Mouse (Mus musculus) neural tube, embryonic 12.5 days (tissue): ENCODE data around the gene Lrrc74a. TPM values are rescaled to one million over a fixed set of nuclear protein-coding genes. Genes with fewer than 3 reads are reported as not detected.

Experiments used
- ATAC-seq: fragments of 200-750 bp; cut with Nextera tagmentation; 2 replicates; pipeline ENCODE4 v1.8.0; 2017; ENCODE audit warnings: low read depth, mild to moderate bottlenecking, moderate TSS enrichment, moderate library complexity; ENCODE audit not compliant: low FRiP score
- H3K27ac ChIP-seq: fragments of 300-500 bp; sonication (generic); 2 replicates; pipeline ENCODE4 v1.5.1; 2016
- H3K27me3 ChIP-seq: fragments of 300-500 bp; sonication (generic); replicated peaks from 2 replicates; pipeline ENCODE4 v1.6.1; 2016; ENCODE audit warnings: mild to moderate bottlenecking
- H3K36me3 ChIP-seq: fragments of 300-500 bp; sonication (generic); 2 replicates; pipeline ENCODE4 v1.6.1; 2016; ENCODE audit warnings: mild to moderate bottlenecking
- H3K4me1 ChIP-seq: fragments of 300-500 bp; sonication (generic); 2 replicates; pipeline ENCODE4 v1.6.1; 2016
- H3K4me2 ChIP-seq: fragments of 300-500 bp; sonication (generic); replicated peaks from 2 replicates; pipeline ENCODE4 v1.6.1; 2016; ENCODE audit warnings: mild to moderate bottlenecking
- H3K4me3 ChIP-seq: fragments of 300-500 bp; sonication (generic); 2 replicates; pipeline ENCODE4 v1.5.1; 2016
- H3K9ac ChIP-seq: fragments of 300-500 bp; sonication (generic); 2 replicates; pipeline ENCODE4 v1.6.1; 2016; ENCODE audit warnings: mild to moderate bottlenecking
- H3K9me3 ChIP-seq: fragments of 300-500 bp; sonication (generic); 2 replicates; pipeline ENCODE4 v1.6.1; 2016; ENCODE audit warnings: mild to moderate bottlenecking
- WGBS: fragments of 180-500 bp; shearing (Covaris S2); methylation state at CpG from one replicate; pipeline ENCODE4 v1.1.7; 2016; 5-methylcytosine and 5-hydroxymethylcytosine counted together
- polyA plus RNA-seq: library from polyadenylated mRNA; unstranded; fragments of >200 nt; fragmentation: Nextera tagmentation; extraction: Ambion mirVana; gene quantifications from 2 replicates; pipeline ENCODE4 v1.2.1, GENCODE M21; 2016

The Lrrc74a gene
- polyA plus RNA-seq, 1 experiment from 2014 or later = not detected

GRCm38 (mm10) chr12:86802899-86803298, 68.7 kb downstream of the Lrrc74a start:
- no peaks in the 10 kb centered on the region for H3K9me3 ChIP-seq
- peak overlapping the region; percentile 41; the same call in 1 of the 2 replicates for H3K4me2 ChIP-seq
- WGBS = 49% methylated on average over 3 of the region's 3 CpGs
- H3K9ac ChIP-seq = no peak overlapping the region
- H3K36me3 ChIP-seq = no peaks in the 10 kb centered on the region
- H3K27me3 ChIP-seq = no peaks in the 10 kb centered on the region
- H3K4me3 ChIP-seq = no peak overlapping the region
- H3K27ac ChIP-seq = peak overlapping the region; percentile 80
- ATAC-seq = no peak
- peaks cover 84% of the 10 kb centered on the region for H3K4me1 ChIP-seq

GRCm38 (mm10) chr12:86803651-86804307, 69.6 kb downstream of the Lrrc74a start:
- no peaks in the 10 kb centered on the region for H3K9me3 ChIP-seq
- H3K27ac ChIP-seq = no peak overlapping the region; the same call in 1 of the 2 replicates
- no peak overlapping the region for H3K9ac ChIP-seq
- peaks cover 91% of the 10 kb centered on the region for H3K4me1 ChIP-seq
- no peaks in the 10 kb centered on the region for H3K36me3 ChIP-seq
- no peak for ATAC-seq
- WGBS = 60% methylated on average over 6 of the region's 6 CpGs
- no peaks in the 10 kb centered on the region for H3K27me3 ChIP-seq
- H3K4me2 ChIP-seq = 0 out of 2 replicates have a peak overlapping the region, but pooled peaks have one; percentile 16
- no peak overlapping the region for H3K4me3 ChIP-seq

GRCm38 (mm10) chr12:86804308-86804700, 70.1 kb downstream of the Lrrc74a start:
- Histone ChIP-seq H3K9ac (no peak overlapping the region), H3K36me3 (no peaks in the 10 kb centered on the region)

GRCm38 (mm10) chr12:86804857-86805256, 70.7 kb downstream of the Lrrc74a start:
- Histone ChIP-seq H3K9ac (no peak overlapping the region), H3K27me3 (no peaks in the 10 kb centered on the region), H3K36me3 (no peaks in the 10 kb centered on the region), H3K4me3 (no peak overlapping the region), H3K9me3 (no peaks in the 10 kb centered on the region), H3K4me2 (no peak overlapping the region), H3K4me1 (peaks cover 87% of the 10 kb centered on the region), H3K27ac (no peak overlapping the region)
- no peak for ATAC-seq
- WGBS = 72% methylated on average over 2 of the region's 2 CpGs

More at GRCm38 (mm10) chr12:86804308-86804700, 70.1 kb downstream of the Lrrc74a start:
- Histone ChIP-seq H3K27ac (0 out of 2 replicates have a peak overlapping the region, but pooled peaks have one; percentile 33), H3K9me3 (no peaks in the 10 kb centered on the region), H3K27me3 (no peaks in the 10 kb centered on the region), H3K4me3 (no peak overlapping the region), H3K4me2 (0 out of 2 replicates have a peak overlapping the region, but pooled peaks have one; percentile 16), H3K4me1 (peaks cover 91% of the 10 kb centered on the region)
- ATAC-seq = no peak
- WGBS = 43% methylated on average over 4 of the region's 4 CpGs

GRCm38 (mm10) chr12:86805315-86805714, 71.1 kb downstream of the Lrrc74a start:
- H3K9me3 ChIP-seq = no peaks in the 10 kb centered on the region
- no peaks in the 10 kb centered on the region for H3K36me3 ChIP-seq
- no peak overlapping the region for H3K9ac ChIP-seq
- no peaks in the 10 kb centered on the region for H3K27me3 ChIP-seq
- H3K27ac ChIP-seq = no peak overlapping the region
- 59% methylated on average over 4 of the region's 4 CpGs for WGBS
- H3K4me2 ChIP-seq = no peak overlapping the region; the same call in 1 of the 2 replicates
- no peak for ATAC-seq
- H3K4me3 ChIP-seq = no peak overlapping the region
- H3K4me1 ChIP-seq = peaks cover 86% of the 10 kb centered on the region

- peak overlapping the region; percentile 52 for H3K4me2 ChIP-seq
- no peaks in the 10 kb centered on the region for H3K27me3 ChIP-seq
- peak; percentile 14 for ATAC-seq
- no peaks in the 10 kb centered on the region for H3K36me3 ChIP-seq
- H3K9ac ChIP-seq = peak overlapping the region; percentile 35; the same call in 1 of the 2 replicates
- peak overlapping the region; percentile 89 for H3K27ac ChIP-seq
- H3K4me3 ChIP-seq = no peak overlapping the region
- no peaks in the 10 kb centered on the region for H3K9me3 ChIP-seq
- H3K4me1 ChIP-seq = peaks cover 84% of the 10 kb centered on the region
- WGBS = 3% methylated on average over 20 of the region's 20 CpGs
Observed at GRCm38 (mm10) chr12:86806031-86806922, 72.1 kb downstream of the Lrrc74a start.

GRCm38 (mm10) chr12:86806923-86807794, 73.0 kb downstream of the Lrrc74a start:
- H3K9ac ChIP-seq = peak overlapping the region; percentile 35; the same call in 1 of the 2 replicates
- H3K4me3 ChIP-seq = no peak overlapping the region
- peak; percentile 70 for ATAC-seq
- H3K9me3 ChIP-seq = no peaks in the 10 kb centered on the region
- peak overlapping the region; percentile 52 for H3K4me2 ChIP-seq
- 14% methylated on average over 5 of the region's 5 CpGs for whole genome bisulfite sequencing
- H3K4me1 ChIP-seq = peaks cover 76% of the 10 kb centered on the region
- H3K36me3 ChIP-seq = no peaks in the 10 kb centered on the region
- H3K27me3 ChIP-seq = no peaks in the 10 kb centered on the region
- peak overlapping the region; percentile 89 for H3K27ac ChIP-seq

- H3K4me1 ChIP-seq = peaks cover 72% of the 10 kb centered on the region
- peak; percentile 6; the same call in 1 of the 2 replicates for ATAC-seq
- WGBS = 32% methylated on average over 4 of the region's 4 CpGs
Observed at GRCm38 (mm10) chr12:86807795-86808128, 73.6 kb downstream of the Lrrc74a start.

GRCm38 (mm10) chr12:86808856-86809255, 74.7 kb downstream of the Lrrc74a start:
- ATAC-seq = no peak
- Histone ChIP-seq H3K27me3 (no peaks in the 10 kb centered on the region), H3K4me2 (no peak overlapping the region), H3K4me1 (peaks cover 62% of the 10 kb centered on the region), H3K9ac (no peak overlapping the region), H3K9me3 (no peaks in the 10 kb centered on the region), H3K27ac (no peak overlapping the region), H3K36me3 (no peaks in the 10 kb centered on the region), H3K4me3 (no peak overlapping the region)
- 79% methylated on average over 4 of the region's 4 CpGs for WGBS

More at GRCm38 (mm10) chr12:86807795-86808128, 73.6 kb downstream of the Lrrc74a start:
- Histone ChIP-seq H3K9ac (0 out of 2 replicates have a peak overlapping the region, but pooled peaks have one; percentile 26), H3K4me2 (peak overlapping the region; percentile 42; the same call in 1 of the 2 replicates), H3K27me3 (no peaks in the 10 kb centered on the region), H3K27ac (peak overlapping the region; percentile 89), H3K9me3 (no peaks in the 10 kb centered on the region), H3K36me3 (no peaks in the 10 kb centered on the region), H3K4me3 (no peak overlapping the region)

- Histone ChIP-seq H3K9me3 (no peaks in the 10 kb centered on the region), H3K9ac (no peak overlapping the region), H3K4me2 (no peak overlapping the region), H3K27ac (no peak overlapping the region), H3K27me3 (no peaks in the 10 kb centered on the region), H3K4me1 (peaks cover 58% of the 10 kb centered on the region), H3K36me3 (no peaks in the 10 kb centered on the region), H3K4me3 (no peak overlapping the region)
- WGBS = 91% methylated on average over 1 of the region's 1 CpGs
- ATAC-seq = no peak
Observed at GRCm38 (mm10) chr12:86810040-86810439, 75.9 kb downstream of the Lrrc74a start.

GRCm38 (mm10) chr12:86810725-86811444, 76.7 kb downstream of the Lrrc74a start:
- 64% methylated on average over 11 of the region's 11 CpGs for WGBS
- peaks cover 60% of the 10 kb centered on the region for H3K4me1 ChIP-seq
- no peaks in the 10 kb centered on the region for H3K27me3 ChIP-seq
- no peaks in the 10 kb centered on the region for H3K9me3 ChIP-seq
- H3K4me2 ChIP-seq = no peak overlapping the region
- no peaks in the 10 kb centered on the region for H3K36me3 ChIP-seq
- H3K9ac ChIP-seq = no peak overlapping the region
- H3K27ac ChIP-seq = no peak overlapping the region
- ATAC-seq = no peak
- no peak overlapping the region for H3K4me3 ChIP-seq
